Mouse (Mus musculus): ENCODE results near the gene Garnl3. TPM values are rescaled to one million over a fixed set of nuclear protein-coding genes. Genes with fewer than 3 reads are reported as not detected.
"Not testable (repeated sequence)": the region's sequence is repeated elsewhere in the genome, so short reads cannot be mapped to it uniquely, and the experiment has no call there.

The Garnl3 gene
- total RNA-seq, 2 experiments from 2014 or later = 46.0 to 65.4 TPM

GRCm38 (mm10) chr2:33158895-33159294 lies 27.4 kb upstream of the Garnl3 start:
- DNase-seq (ENCODE audit: low spot score in 2 of 2) = no peak

GRCm38 (mm10) chr2:33156283-33156781 lies 24.9 kb upstream of the Garnl3 start:
- no peak for DNase-seq (ENCODE audit: low spot score in 2 of 2)

GRCm38 (mm10) chr2:33154751-33155372 lies 23.4 kb upstream of the Garnl3 start:
- peak; percentile 81 to 82 for DNase-seq (ENCODE audit: low spot score in 2 of 2)

- DNase-seq (ENCODE audit: low spot score in 2 of 2) = no peak
Measured at GRCm38 (mm10) chr2:33146994-33147393, 15.5 kb upstream of the Garnl3 start.

GRCm38 (mm10) chr2:33143292-33143691 lies 11.8 kb upstream of the Garnl3 start:
- no peak for DNase-seq (ENCODE audit: low spot score in 2 of 2)

- DNase-seq (ENCODE audit: low spot score in 2 of 2) = no peak
Measured at GRCm38 (mm10) chr2:33138491-33138890, 7.0 kb upstream of the Garnl3 start.

- no peak for DNase-seq (ENCODE audit: low spot score in 2 of 2)
Measured at GRCm38 (mm10) chr2:33137731-33138130, 6.3 kb upstream of the Garnl3 start.

GRCm38 (mm10) chr2:33137244-33137643 lies 5.8 kb upstream of the Garnl3 start:
- no peak for DNase-seq (ENCODE audit: low spot score in 2 of 2)

- DNase-seq (ENCODE audit: low spot score in 2 of 2) = no peak
Measured at GRCm38 (mm10) chr2:33136366-33136765, 4.9 kb upstream of the Garnl3 start.

- no peak for DNase-seq (ENCODE audit: low spot score in 2 of 2)
Measured at GRCm38 (mm10) chr2:33134766-33135490, 3.5 kb upstream of the Garnl3 start.

- DNase-seq (ENCODE audit: low spot score in 2 of 2) = no peak
Measured at GRCm38 (mm10) chr2:33132306-33132705, 852 bp upstream of the Garnl3 start.

GRCm38 (mm10) chr2:33130526-33131483 lies 649 bp downstream of the Garnl3 start:
- DNase-seq (ENCODE audit: low spot score in 2 of 2) = peak; percentile 93 to 97

GRCm38 (mm10) chr2:33130141-33130525 lies 1.3 kb downstream of the Garnl3 start:
- DNase-seq (ENCODE audit: low spot score in 2 of 2) = no peak

- no peak for DNase-seq (ENCODE audit: low spot score in 2 of 2)
Measured at GRCm38 (mm10) chr2:33129696-33130095, 1.8 kb downstream of the Garnl3 start.

- DNase-seq (ENCODE audit: low spot score in 2 of 2) = no peak
Measured at GRCm38 (mm10) chr2:33129005-33129404, 2.4 kb downstream of the Garnl3 start.

GRCm38 (mm10) chr2:33127271-33127670 lies 4.2 kb downstream of the Garnl3 start:
- DNase-seq (ENCODE audit: low spot score in 2 of 2) = no peak

GRCm38 (mm10) chr2:33122856-33123255 lies 8.6 kb downstream of the Garnl3 start:
- DNase-seq (ENCODE audit: low spot score in 2 of 2) = no peak

- no peak for DNase-seq (ENCODE audit: low spot score in 2 of 2)
Measured at GRCm38 (mm10) chr2:33100536-33100935, 30.9 kb downstream of the Garnl3 start.

GRCm38 (mm10) chr2:33097326-33097725 lies 34.1 kb downstream of the Garnl3 start:
- not testable (repeated sequence) for DNase-seq (ENCODE audit: low spot score in 2 of 2)

GRCm38 (mm10) chr2:33095221-33095671 lies 36.2 kb downstream of the Garnl3 start:
- DNase-seq (ENCODE audit: low spot score in 2 of 2) = no peak
